Mouse (Mus musculus): ENCODE data around the gene Nanog.

- TF ChIP-seq CTCF (IDR thresholded peaks at IDR 0.05; ENCODE audit: extremely low read depth, insufficient read depth, low read length) (no peak), POLR2A (IDR thresholded peaks at IDR 0.05; ENCODE audit: extremely low read depth, insufficient read depth, low read length) (no peak)
Measured at GRCm38 (mm10) chr6:122701816-122702215, 5.5 kb upstream of the Nanog start.
